Mouse (Mus musculus) CD4-positive, CD25-positive, alpha-beta regulatory T cell (primary cell): ENCODE measurements around the gene Rapgefl1. TPM values are rescaled to one million over a fixed set of nuclear protein-coding genes. Genes with fewer than 3 reads are reported as not detected.

Experiments used
- polyA plus RNA-seq: library from polyadenylated mRNA; unstranded; fragments of 100-300 nt; shearing (Covaris generic); gene quantifications from one replicate; pipeline ENCODE4 v1.2.1, GENCODE M21; 2017

Rapgefl1 gene
- 0.38 TPM for polyA plus RNA-seq

GRCm38 (mm10) chr11:98836651-98837141 is at the start of gene Rapgefl1:
Gene Rapgefl1, plus strand, starts transcription at chr11:98836785.

GRCm38 (mm10) chr11:98795015-98795713 is 41.4 kb upstream of the Rapgefl1 start, which contains the start of gene Msl1:
Gene Msl1, plus strand, starts transcription at chr11:98795516.

GRCm38 (mm10) chr11:98804605-98805004 is 32.0 kb upstream of the Rapgefl1 start, which contains the start of gene Casc3:
Gene Casc3, plus strand, starts transcription at chr11:98804905.

GRCm38 (mm10) chr11:98863028-98863750 is 26.6 kb downstream of the Rapgefl1 start, which contains the start of gene Wipf2:
Gene Wipf2, plus strand, starts transcription at chr11:98863638.

Other genes starting within 250 kb of the Rapgefl1 start
- 58.5 TPM for gene Ormdl3, start 249.4 kb upstream of the Rapgefl1 start, polyA plus RNA-seq
- gene Lrrc3c, start 238.5 kb upstream of the Rapgefl1 start, polyA plus RNA-seq, result not detected
- 4.3 TPM for gene Gm12355, start 211.1 kb upstream of the Rapgefl1 start, polyA plus RNA-seq
- not detected for gene Gsdma3, start 210.4 kb upstream of the Rapgefl1 start, polyA plus RNA-seq
- gene Gsdma2, start 190.0 kb upstream of the Rapgefl1 start, polyA plus RNA-seq, result not detected
- gene Gsdma, start 172.4 kb upstream of the Rapgefl1 start, polyA plus RNA-seq, result not detected
- gene Psmd3, start 154.2 kb upstream of the Rapgefl1 start, polyA plus RNA-seq, result 163 TPM
- not detected for gene Csf3, start 135.5 kb upstream of the Rapgefl1 start, polyA plus RNA-seq
- 55.5 TPM for gene Med24, start 107.3 kb upstream of the Rapgefl1 start, polyA plus RNA-seq
- gene Thra, start 96.1 kb upstream of the Rapgefl1 start, polyA plus RNA-seq, result 9.1 TPM
- 4.3 TPM for gene Nr1d1, start 61.5 kb upstream of the Rapgefl1 start, polyA plus RNA-seq
- gene Msl1, start 41.3 kb upstream of the Rapgefl1 start, polyA plus RNA-seq, result 22.0 TPM
- 88.8 TPM for gene Casc3, start 31.9 kb upstream of the Rapgefl1 start, polyA plus RNA-seq
- 3.2 TPM for gene Wipf2, start 26.9 kb downstream of the Rapgefl1 start, polyA plus RNA-seq
- 2.5 TPM for gene Cdc6, start 71.0 kb downstream of the Rapgefl1 start, polyA plus RNA-seq
- gene Rara, start 91.0 kb downstream of the Rapgefl1 start, polyA plus RNA-seq, result 68.8 TPM
- gene Gjd3, start 146.2 kb downstream of the Rapgefl1 start, polyA plus RNA-seq, result 0.43 TPM
- gene Top2a, start 187.4 kb downstream of the Rapgefl1 start, polyA plus RNA-seq, result 13.5 TPM
- gene Igfbp4, start 204.5 kb downstream of the Rapgefl1 start, polyA plus RNA-seq, result 335 TPM